Mouse (Mus musculus) liver, embryonic 15.5 days (tissue): ENCODE results near the gene Odc1. TPM values are rescaled to one million over a fixed set of nuclear protein-coding genes. Genes with fewer than 3 reads are reported as not detected.
"Not testable (repeated sequence)": the region's sequence is repeated elsewhere in the genome, so short reads cannot be mapped to it uniquely, and the experiment has no call there.

ENCODE experiments used
- ATAC-seq: fragments of 200-750 bp; cut with Nextera tagmentation; 2 replicates; pipeline ENCODE4 v1.8.0; 2017; ENCODE audit warnings: moderate number of reproducible peaks, mild to moderate bottlenecking, moderate library complexity; ENCODE audit not compliant: insufficient read depth
- H3K27ac ChIP-seq: fragments of 300-500 bp; sonication (generic); replicated peaks from 2 replicates; pipeline ENCODE4 v1.5.1; 2015; ENCODE audit warnings: mild to moderate bottlenecking, inconsistent platforms
- H3K27me3 ChIP-seq: fragments of 300-500 bp; sonication (generic); 2 replicates; pipeline ENCODE4 v1.6.1; 2015; ENCODE audit warnings: mild to moderate bottlenecking, inconsistent platforms
- H3K36me3 ChIP-seq: fragments of 300-500 bp; sonication (generic); replicated peaks from 2 replicates; pipeline ENCODE4 v1.6.1; 2015; ENCODE audit warnings: moderate library complexity, mild to moderate bottlenecking, inconsistent platforms
- H3K4me1 ChIP-seq: fragments of 300-500 bp; sonication (generic); replicated peaks from 2 replicates; pipeline ENCODE4 v1.6.1; 2015; ENCODE audit warnings: inconsistent platforms
- H3K4me2 ChIP-seq: fragments of 300-500 bp; sonication (generic); 2 replicates; pipeline ENCODE4 v1.6.1; 2015; ENCODE audit warnings: moderate library complexity, mild to moderate bottlenecking, inconsistent platforms
- H3K4me3 ChIP-seq: fragments of 300-500 bp; sonication (generic); replicated peaks from 2 replicates; pipeline ENCODE4 v1.5.1; 2015; ENCODE audit warnings: mild to moderate bottlenecking, inconsistent platforms
- H3K9ac ChIP-seq: fragments of 300-500 bp; sonication (generic); 2 replicates; pipeline ENCODE4 v1.6.1; 2015; ENCODE audit warnings: moderate library complexity, mild to moderate bottlenecking, inconsistent platforms
- H3K9me3 ChIP-seq: fragments of 300-500 bp; sonication (generic); replicated peaks from 2 replicates; pipeline ENCODE4 v1.6.1; 2016; ENCODE audit warnings: inconsistent platforms
- WGBS: fragments of 180-500 bp; shearing (Covaris S2); methylation state at CpG from one replicate; pipeline ENCODE4 v1.1.7; 2015; ENCODE audit warnings: mixed read lengths; ENCODE audit not compliant: insufficient replicate concordance; 5-methylcytosine and 5-hydroxymethylcytosine counted together
- polyA plus RNA-seq: library from polyadenylated mRNA; unstranded; fragments of >200 nt; fragmentation: Nextera tagmentation; extraction: Ambion mirVana; gene quantifications from 2 replicates; pipeline ENCODE4 v1.2.1, GENCODE M21; 2015

Gene Odc1
- polyA plus RNA-seq, 1 experiment from 2014 or later = 404 TPM

DNA sequence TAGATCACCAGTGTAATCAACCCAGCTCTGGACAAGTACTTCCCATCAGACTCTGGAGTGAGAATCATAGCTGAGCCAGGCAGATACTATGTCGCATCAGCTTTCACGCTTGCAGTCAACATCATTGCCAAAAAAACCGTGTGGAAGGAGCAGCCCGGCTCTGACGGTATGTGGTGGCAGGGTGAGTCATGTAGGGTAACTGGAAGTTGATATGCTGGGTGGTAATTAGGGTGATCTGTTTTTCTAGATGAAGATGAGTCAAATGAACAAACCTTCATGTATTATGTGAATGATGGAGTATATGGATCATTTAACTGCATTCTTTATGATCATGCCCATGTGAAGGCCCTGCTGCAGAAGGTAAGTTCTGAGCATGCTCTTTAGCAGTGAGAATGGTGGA lies 4.8 kb downstream of the Odc1 start:
- H3K9ac ChIP-seq, ATAC-seq, H3K4me3 ChIP-seq, H3K27ac ChIP-seq, H3K27me3 ChIP-seq, H3K9me3 ChIP-seq, H3K4me2 ChIP-seq: not testable (repeated sequence)
- peaks cover 57% of the 10 kb centered on the region for H3K4me1 ChIP-seq
- peaks cover 63% of the 10 kb centered on the region for H3K36me3 ChIP-seq
- 88% methylated on average over 5 of the region's 5 CpGs for WGBS

DNA sequence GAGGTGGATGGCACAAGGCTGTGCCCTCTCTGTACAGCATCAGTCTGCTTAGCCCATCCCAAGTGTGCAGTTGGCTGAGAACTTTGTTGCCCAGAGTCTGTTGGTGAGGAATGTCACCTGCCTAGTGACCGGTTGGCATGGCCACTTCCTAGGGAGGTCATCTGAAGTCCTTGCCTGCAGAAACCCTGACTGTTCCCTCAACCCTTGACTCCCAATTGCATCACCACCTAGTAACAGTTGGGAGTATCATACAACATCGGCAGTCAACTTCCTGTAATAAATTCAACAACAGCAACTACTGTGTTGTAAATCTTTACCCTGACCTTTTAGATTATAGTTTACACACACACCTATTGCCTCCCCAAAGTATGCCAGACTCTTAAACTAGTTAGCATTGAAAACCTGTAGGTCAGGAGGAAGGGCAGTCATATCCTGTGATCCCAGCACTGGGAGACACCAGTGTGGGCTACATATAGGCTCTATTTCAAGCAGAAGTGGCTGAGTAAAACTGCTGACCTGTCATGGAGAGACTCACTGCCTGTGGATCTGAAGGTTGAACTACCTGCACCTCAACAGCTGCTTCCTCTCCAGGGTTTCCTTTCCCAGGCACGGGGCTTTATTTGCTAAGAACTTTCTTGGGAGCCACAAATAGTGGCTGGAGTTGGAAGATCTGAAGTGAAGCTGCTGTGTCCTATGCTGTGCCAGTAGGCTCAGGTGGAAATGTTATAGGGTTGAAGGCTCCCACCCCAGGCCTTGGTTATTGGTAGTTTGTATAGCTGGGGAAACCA lies 6.8 kb downstream of the Odc1 start:
- no peaks in the 10 kb centered on the region for H3K9me3 ChIP-seq
- no peak overlapping the region for H3K4me2 ChIP-seq
- no peak overlapping the region for H3K9ac ChIP-seq
- H3K4me1 ChIP-seq = peaks cover 59% of the 10 kb centered on the region
- no peak for ATAC-seq
- H3K36me3 ChIP-seq = peaks cover 63% of the 10 kb centered on the region
- H3K27me3 ChIP-seq = no peaks in the 10 kb centered on the region
- WGBS = 63% methylated on average over 3 of the region's 3 CpGs
- peak overlapping the region; percentile 69 for H3K27ac ChIP-seq
- no peak overlapping the region for H3K4me3 ChIP-seq

DNA sequence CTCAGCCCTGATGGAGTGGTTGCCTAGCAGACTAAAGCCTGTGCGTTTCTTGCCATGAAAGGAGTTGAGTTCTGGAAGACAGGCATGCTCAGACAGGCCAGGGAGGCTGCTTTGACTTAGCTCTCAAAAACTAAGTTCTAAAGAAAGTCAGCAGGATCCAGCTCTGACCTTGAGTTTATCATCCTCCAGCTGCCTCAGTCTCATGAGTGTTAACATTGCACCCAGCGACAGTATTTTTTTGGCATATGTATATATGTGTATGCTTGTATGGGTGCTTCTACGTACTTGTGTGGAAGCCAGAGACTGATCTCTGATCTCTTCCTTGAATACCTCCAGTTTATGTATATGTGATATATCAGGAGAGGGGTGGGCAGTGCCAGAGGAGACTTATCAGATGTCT lies 7.8 kb downstream of the Odc1 start:
- peaks cover 50% of the 10 kb centered on the region for H3K4me1 ChIP-seq
- H3K9ac ChIP-seq = no peak overlapping the region
- H3K27ac ChIP-seq = peak overlapping the region; percentile 69
- H3K9me3 ChIP-seq = no peaks in the 10 kb centered on the region
- H3K4me2 ChIP-seq = no peak overlapping the region
- peaks cover 53% of the 10 kb centered on the region for H3K36me3 ChIP-seq
- no peak for ATAC-seq
- WGBS = 76% methylated on average over 3 of the region's 3 CpGs
- H3K27me3 ChIP-seq = 0 out of 2 replicates have a peak, but pooled peaks cover 6% of the 10 kb centered on the region
- H3K4me3 ChIP-seq = no peak overlapping the region

DNA sequence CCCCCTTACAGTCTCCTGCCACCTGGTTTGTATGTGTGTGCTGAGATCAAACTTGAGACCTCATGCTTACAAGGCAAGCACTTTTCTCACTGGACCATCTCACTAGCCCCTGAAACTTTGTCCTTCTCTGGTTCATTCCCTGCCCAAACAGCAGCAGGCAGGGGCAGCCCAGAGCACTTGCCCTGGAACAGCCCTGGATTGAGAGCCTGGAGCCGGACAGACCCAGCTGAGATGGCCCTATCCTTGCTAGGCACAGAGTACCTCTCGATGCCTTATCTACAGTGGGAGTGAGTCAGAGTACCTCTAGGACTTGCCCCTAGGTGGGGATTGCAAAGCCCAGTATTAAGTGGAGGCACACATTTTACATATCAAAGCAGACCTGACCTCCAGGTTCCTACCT lies 8.4 kb downstream of the Odc1 start:
- no peaks in the 10 kb centered on the region for H3K9me3 ChIP-seq
- H3K4me1 ChIP-seq = peaks cover 44% of the 10 kb centered on the region
- peaks cover 48% of the 10 kb centered on the region for H3K36me3 ChIP-seq
- H3K4me2 ChIP-seq = no peak overlapping the region
- 42% methylated on average over 2 of the region's 2 CpGs for WGBS
- ATAC-seq = peak; percentile 17; the same call in 1 of the 2 replicates
- H3K4me3 ChIP-seq = no peak overlapping the region
- H3K9ac ChIP-seq = no peak overlapping the region
- 0 out of 2 replicates have a peak, but pooled peaks cover 10% of the 10 kb centered on the region for H3K27me3 ChIP-seq
- peak overlapping the region; percentile 69 for H3K27ac ChIP-seq

DNA sequence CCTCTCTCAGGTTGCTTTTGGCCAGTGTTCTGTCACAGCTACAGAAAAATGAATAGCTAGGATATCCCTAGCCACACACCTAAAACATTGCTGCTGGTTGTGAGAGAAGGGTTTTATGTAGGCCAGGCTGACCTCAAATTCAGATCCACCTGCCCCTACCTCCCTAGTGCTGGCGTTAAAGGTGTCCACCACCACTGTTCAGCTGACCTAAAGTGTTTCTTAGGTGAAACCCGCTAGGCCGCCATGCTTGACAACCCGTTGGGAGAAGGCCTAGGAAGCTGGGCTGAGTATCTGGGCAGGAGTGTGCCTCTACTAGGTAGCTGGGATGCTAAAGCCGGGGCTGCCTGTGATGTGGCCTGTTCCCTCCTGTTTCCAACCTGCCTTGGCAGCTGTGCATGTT lies 9.0 kb downstream of the Odc1 start:
- H3K9ac ChIP-seq = no peak overlapping the region
- H3K27ac ChIP-seq = peak overlapping the region; percentile 69
- H3K27me3 ChIP-seq = 0 out of 2 replicates have a peak, but pooled peaks cover 14% of the 10 kb centered on the region
- H3K9me3 ChIP-seq = no peaks in the 10 kb centered on the region
- WGBS = 69% methylated on average over 5 of the region's 5 CpGs
- no peak overlapping the region for H3K4me3 ChIP-seq
- no peak overlapping the region for H3K4me2 ChIP-seq
- peaks cover 41% of the 10 kb centered on the region for H3K36me3 ChIP-seq
- ATAC-seq = no peak
- peaks cover 39% of the 10 kb centered on the region for H3K4me1 ChIP-seq

DNA sequence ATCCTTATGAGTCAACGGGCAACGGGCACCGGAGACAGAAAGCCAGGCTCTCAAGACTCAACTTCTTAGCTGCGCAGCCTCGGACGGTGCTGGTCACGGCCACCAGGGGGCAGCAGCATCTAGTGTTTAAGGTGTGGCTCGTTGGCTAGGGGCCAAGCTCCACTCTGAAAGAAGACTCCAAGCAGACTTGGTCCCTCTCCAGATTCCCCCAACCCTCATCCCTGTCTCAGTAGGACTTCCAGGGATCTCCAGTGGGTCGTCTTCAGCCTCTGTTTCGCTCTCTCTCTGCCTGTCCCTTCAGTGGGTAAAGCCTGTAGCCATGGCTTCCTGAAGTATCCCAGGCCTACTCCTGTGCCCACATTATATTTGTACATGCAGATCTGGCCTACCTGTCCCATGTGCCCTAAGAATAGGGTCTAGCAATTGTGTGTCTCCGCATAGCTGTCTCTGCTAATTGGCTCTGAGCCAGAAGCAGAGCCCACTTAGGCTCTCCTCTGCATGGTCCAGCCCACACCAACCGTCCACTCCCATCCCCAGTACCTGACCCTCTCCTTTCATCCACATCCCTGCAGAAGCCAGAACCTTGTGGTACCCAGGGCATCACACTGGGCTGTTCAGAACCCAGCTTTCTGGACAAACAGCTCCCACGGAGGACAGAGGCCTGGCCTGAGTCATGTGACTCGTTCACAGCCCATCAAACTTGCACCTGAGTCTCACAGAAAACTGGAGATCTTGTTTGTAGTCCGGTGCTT lies 9.8 kb downstream of the Odc1 start:
- no peaks in the 10 kb centered on the region for H3K9me3 ChIP-seq
- no peak overlapping the region for H3K4me3 ChIP-seq
- H3K27me3 ChIP-seq = 0 out of 2 replicates have a peak, but pooled peaks cover 14% of the 10 kb centered on the region
- H3K4me2 ChIP-seq = no peak overlapping the region
- H3K9ac ChIP-seq = no peak overlapping the region
- H3K4me1 ChIP-seq = peaks cover 36% of the 10 kb centered on the region
- peaks cover 34% of the 10 kb centered on the region for H3K36me3 ChIP-seq
- peak overlapping the region; percentile 69; the same call in 1 of the 2 replicates for H3K27ac ChIP-seq
- WGBS = 31% methylated on average over 15 of the region's 15 CpGs
- ATAC-seq = peak; percentile 55

DNA sequence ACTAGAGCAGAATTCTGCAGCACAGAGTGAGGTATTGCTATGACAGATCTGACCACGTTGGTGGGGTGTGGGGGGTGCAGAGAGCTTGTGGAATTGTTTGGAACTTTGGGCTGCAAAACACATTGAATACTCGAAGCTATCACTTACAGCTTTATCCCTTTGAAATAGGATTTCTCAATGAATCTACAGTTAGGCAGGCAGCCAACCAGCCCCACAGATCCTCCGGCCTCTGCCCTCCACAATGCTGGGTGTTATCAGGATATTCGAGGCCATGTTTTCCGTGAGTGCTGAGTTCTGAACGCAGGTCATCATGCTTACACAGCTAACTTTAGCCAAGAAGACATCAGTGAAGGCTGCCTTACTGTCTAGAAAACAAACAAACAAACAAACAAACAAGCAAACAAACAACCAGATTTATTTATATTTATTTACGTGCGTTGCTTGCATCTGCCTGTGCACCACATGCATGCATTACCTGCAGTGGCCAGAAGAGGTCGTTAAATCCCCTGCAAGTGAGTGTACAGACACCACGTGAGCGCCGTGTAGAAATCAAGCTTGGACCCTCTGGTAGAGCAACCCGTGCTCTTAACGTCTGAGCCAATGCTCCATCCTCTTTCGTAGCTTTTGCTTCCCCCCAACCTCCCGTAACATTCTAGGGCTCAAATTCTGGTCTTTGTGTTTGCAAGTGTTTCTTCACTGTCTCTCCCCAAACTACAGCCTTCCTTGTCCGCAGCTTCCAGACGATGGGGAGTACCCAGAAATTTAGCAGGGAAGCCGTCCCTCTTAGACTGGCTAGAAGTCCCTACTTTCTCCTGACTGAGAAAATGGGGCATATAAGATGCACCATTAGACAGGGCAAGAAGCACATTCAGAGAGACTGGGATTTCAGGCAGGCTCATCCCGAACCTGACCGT lies 12.1 kb downstream of the Odc1 start:
- WGBS = 31% methylated on average over 21 of the region's 21 CpGs
- H3K27ac ChIP-seq = no peak overlapping the region
- H3K4me3 ChIP-seq = no peak overlapping the region
- no peak for ATAC-seq
- no peak overlapping the region for H3K9ac ChIP-seq
- no peaks in the 10 kb centered on the region for H3K9me3 ChIP-seq
- peaks cover 13% of the 10 kb centered on the region for H3K36me3 ChIP-seq
- H3K4me1 ChIP-seq = peaks cover 29% of the 10 kb centered on the region
- no peak overlapping the region for H3K4me2 ChIP-seq
- 0 out of 2 replicates have a peak, but pooled peaks cover 14% of the 10 kb centered on the region for H3K27me3 ChIP-seq

DNA sequence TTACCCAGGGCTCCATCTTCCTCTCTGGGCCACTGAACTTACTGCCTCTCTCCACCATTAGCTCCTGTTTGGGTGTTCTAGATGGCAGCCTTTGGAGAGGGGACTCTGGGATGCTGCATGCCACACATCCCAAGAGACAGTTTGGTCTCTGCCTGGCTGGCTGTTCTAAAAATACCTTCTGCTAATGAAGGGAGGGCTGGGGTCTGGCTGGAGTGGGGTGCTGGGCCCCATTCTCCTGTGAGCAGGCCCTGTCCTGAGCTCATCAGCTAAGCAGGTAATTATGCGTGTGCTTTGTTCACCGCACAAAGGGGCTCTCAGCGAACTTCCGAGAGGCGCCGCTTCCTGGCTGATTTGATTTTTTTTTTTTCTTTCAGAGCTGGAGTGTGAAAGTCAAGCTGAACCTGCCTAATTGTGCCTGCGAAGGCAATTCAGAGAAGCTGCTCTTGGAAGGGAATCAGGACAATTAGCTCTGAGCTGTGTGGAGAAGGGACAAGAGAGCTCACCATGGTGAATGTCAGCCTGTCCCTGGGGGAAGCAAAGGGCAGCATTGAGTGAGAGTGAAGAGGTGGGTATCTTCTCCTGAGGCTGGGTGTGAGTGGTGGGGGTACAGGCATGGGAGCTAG lies 12.9 kb downstream of the Odc1 start:
- WGBS = 66% methylated on average over 7 of the region's 7 CpGs

DNA sequence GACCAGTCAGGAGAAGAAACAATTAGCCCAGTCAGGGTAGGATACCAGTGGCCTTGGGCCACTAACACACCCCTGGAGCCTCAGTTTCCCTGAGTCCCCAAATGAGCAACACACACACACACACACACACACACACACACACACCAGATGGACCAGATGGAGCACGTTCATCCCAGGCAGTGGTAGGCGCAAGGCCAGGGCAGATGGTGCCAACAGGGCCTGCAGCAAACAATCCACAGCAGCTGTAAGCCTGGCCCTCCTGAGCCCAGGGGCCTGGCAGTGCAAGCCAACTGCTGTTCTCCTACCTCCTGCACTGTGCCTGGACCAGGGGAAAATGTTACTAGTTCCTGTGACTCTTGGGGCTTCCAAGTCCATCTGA lies 13.4 kb downstream of the Odc1 start:
- no peak overlapping the region for H3K4me3 ChIP-seq
- H3K36me3 ChIP-seq = peaks cover under 1% of the 10 kb centered on the region; the same call in 1 of the 2 replicates
- no peak overlapping the region for H3K4me2 ChIP-seq
- peaks cover 17% of the 10 kb centered on the region for H3K4me1 ChIP-seq
- 61% methylated on average over 2 of the region's 2 CpGs for WGBS
- H3K9ac ChIP-seq = no peak overlapping the region
- 0 out of 2 replicates have a peak, but pooled peaks cover 14% of the 10 kb centered on the region for H3K27me3 ChIP-seq
- H3K9me3 ChIP-seq = no peaks in the 10 kb centered on the region
- H3K27ac ChIP-seq = no peak overlapping the region
- no peak for ATAC-seq

More for the DNA sequence above, 12.9 kb downstream of the Odc1 start:
- peaks cover 22% of the 10 kb centered on the region for H3K4me1 ChIP-seq
- H3K9ac ChIP-seq = no peak overlapping the region
- H3K27ac ChIP-seq = no peak overlapping the region
- 0 out of 2 replicates have a peak, but pooled peaks cover 14% of the 10 kb centered on the region for H3K27me3 ChIP-seq
- no peak for ATAC-seq
- H3K36me3 ChIP-seq = peaks cover 5% of the 10 kb centered on the region; the same call in 1 of the 2 replicates
- no peak overlapping the region for H3K4me3 ChIP-seq
- no peaks in the 10 kb centered on the region for H3K9me3 ChIP-seq
- H3K4me2 ChIP-seq = no peak overlapping the region

DNA sequence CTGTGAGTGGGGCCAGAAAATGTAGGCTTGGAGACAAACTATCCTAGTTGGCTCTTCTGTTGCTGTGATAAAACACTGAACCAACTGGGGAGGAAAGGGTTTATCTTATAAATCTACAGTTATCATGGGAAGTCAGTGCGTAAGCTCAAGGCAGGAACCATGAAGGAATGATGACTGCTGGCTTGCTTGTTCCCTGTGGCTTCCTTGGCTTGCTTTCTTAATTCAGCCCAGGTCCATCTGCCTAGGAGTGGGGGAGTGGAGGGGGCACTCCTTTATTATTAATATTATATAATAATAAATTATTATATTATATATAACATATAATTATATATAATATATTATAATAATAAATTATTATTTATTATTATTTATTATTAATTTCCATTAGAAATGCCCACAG lies 17.8 kb downstream of the Odc1 start:
- ATAC-seq = no peak
- 37% methylated on average over 1 of the region's 1 CpGs for WGBS
- no peaks in the 10 kb centered on the region for H3K9me3 ChIP-seq

More for the DNA sequence above, 17.8 kb downstream of the Odc1 start:
- H3K36me3 ChIP-seq = no peaks in the 10 kb centered on the region
- H3K27me3 ChIP-seq = 0 out of 2 replicates have a peak, but pooled peaks cover 12% of the 10 kb centered on the region
- no peak overlapping the region for H3K27ac ChIP-seq
- H3K9ac ChIP-seq = no peak overlapping the region
- peaks cover 17% of the 10 kb centered on the region for H3K4me1 ChIP-seq
- H3K4me3 ChIP-seq = no peak overlapping the region
- no peak overlapping the region for H3K4me2 ChIP-seq
